Mouse (Mus musculus): ENCODE results near the gene Kmt2c.
A peak's percentile ranks its signal among the peaks of the same experiment; 100 is the strongest.
"Not testable (repeated sequence)": the region's sequence is repeated elsewhere in the genome, so short reads cannot be mapped to it uniquely, and the experiment has no call there.

The Kmt2c gene

GRCm38 (mm10) chr5:25515767-25516166 lies 17.2 kb upstream of the Kmt2c start, which contains the start of gene Cct8l1:
TSS of gene Cct8l1 (plus strand) at chr5:25516067.
- no peak for DNase-seq (ENCODE audit: low spot score)

- no peak for DNase-seq (ENCODE audit: low spot score)
Measured at GRCm38 (mm10) chr5:25506041-25506440, 7.5 kb upstream of the Kmt2c start.

GRCm38 (mm10) chr5:25500686-25501085 lies 2.1 kb upstream of the Kmt2c start:
- no peak for DNase-seq (ENCODE audit: low spot score)

- peak; percentile 95 for DNase-seq (ENCODE audit: low spot score)
Measured at GRCm38 (mm10) chr5:25499423-25500398, 1.1 kb upstream of the Kmt2c start.

- peak; percentile 83 for DNase-seq (ENCODE audit: low spot score)
Measured at GRCm38 (mm10) chr5:25498821-25499422, 339 bp upstream of the Kmt2c start.

GRCm38 (mm10) chr5:25497720-25498345 lies 750 bp downstream of the Kmt2c start:
- peak; percentile 68 for DNase-seq (ENCODE audit: low spot score)

GRCm38 (mm10) chr5:25497369-25497719 lies 1.2 kb downstream of the Kmt2c start:
- no peak for DNase-seq (ENCODE audit: low spot score)

GRCm38 (mm10) chr5:25496652-25497051 lies 1.9 kb downstream of the Kmt2c start:
- DNase-seq (ENCODE audit: low spot score) = no peak

GRCm38 (mm10) chr5:25478863-25479262 lies 19.7 kb downstream of the Kmt2c start:
- DNase-seq (ENCODE audit: low spot score) = no peak

- DNase-seq (ENCODE audit: low spot score) = no peak
Measured at GRCm38 (mm10) chr5:25475789-25476188, 22.8 kb downstream of the Kmt2c start.

GRCm38 (mm10) chr5:25472070-25472469 lies 26.5 kb downstream of the Kmt2c start:
- peak; percentile 78 for DNase-seq (ENCODE audit: low spot score)

GRCm38 (mm10) chr5:25461956-25462355 lies 36.6 kb downstream of the Kmt2c start:
- no peak for DNase-seq (ENCODE audit: low spot score)

- DNase-seq (ENCODE audit: low spot score) = not testable (repeated sequence)
Measured at GRCm38 (mm10) chr5:25455432-25455831, 43.2 kb downstream of the Kmt2c start.

- DNase-seq (ENCODE audit: low spot score) = no peak
Measured at GRCm38 (mm10) chr5:25452691-25453090, 45.9 kb downstream of the Kmt2c start.

- no peak for DNase-seq (ENCODE audit: low spot score)
Measured at GRCm38 (mm10) chr5:25437508-25437907, 61.1 kb downstream of the Kmt2c start.

GRCm38 (mm10) chr5:25436081-25436480 lies 62.5 kb downstream of the Kmt2c start:
- DNase-seq (ENCODE audit: low spot score) = peak; percentile 73

GRCm38 (mm10) chr5:25422576-25422975 lies 76.0 kb downstream of the Kmt2c start:
- DNase-seq (ENCODE audit: low spot score) = no peak

- peak; percentile 75 for DNase-seq (ENCODE audit: low spot score)
Measured at GRCm38 (mm10) chr5:25420601-25421000, 78.0 kb downstream of the Kmt2c start.

- DNase-seq (ENCODE audit: low spot score) = peak; percentile 3
Measured at GRCm38 (mm10) chr5:25415382-25415781, 83.2 kb downstream of the Kmt2c start.

GRCm38 (mm10) chr5:25396727-25397126 lies 101.9 kb downstream of the Kmt2c start:
- DNase-seq (ENCODE audit: low spot score) = no peak

GRCm38 (mm10) chr5:25392655-25393054 lies 105.9 kb downstream of the Kmt2c start:
- no peak for DNase-seq (ENCODE audit: low spot score)

- no peak for DNase-seq (ENCODE audit: low spot score)
Measured at GRCm38 (mm10) chr5:25383581-25383980, 115.0 kb downstream of the Kmt2c start.

GRCm38 (mm10) chr5:25379188-25379587 lies 119.4 kb downstream of the Kmt2c start:
- DNase-seq (ENCODE audit: low spot score) = no peak
